Mouse (Mus musculus): ENCODE measurements around the gene Prkaca. TPM values are rescaled to one million over a fixed set of nuclear protein-coding genes. Genes with fewer than 3 reads are reported as not detected.

Gene Prkaca
- polyA plus RNA-seq (2015; fragmentation: Nextera tagmentation; extraction: Ambion mirVana) = 105 and 143 TPM in 2 replicates

DNA sequence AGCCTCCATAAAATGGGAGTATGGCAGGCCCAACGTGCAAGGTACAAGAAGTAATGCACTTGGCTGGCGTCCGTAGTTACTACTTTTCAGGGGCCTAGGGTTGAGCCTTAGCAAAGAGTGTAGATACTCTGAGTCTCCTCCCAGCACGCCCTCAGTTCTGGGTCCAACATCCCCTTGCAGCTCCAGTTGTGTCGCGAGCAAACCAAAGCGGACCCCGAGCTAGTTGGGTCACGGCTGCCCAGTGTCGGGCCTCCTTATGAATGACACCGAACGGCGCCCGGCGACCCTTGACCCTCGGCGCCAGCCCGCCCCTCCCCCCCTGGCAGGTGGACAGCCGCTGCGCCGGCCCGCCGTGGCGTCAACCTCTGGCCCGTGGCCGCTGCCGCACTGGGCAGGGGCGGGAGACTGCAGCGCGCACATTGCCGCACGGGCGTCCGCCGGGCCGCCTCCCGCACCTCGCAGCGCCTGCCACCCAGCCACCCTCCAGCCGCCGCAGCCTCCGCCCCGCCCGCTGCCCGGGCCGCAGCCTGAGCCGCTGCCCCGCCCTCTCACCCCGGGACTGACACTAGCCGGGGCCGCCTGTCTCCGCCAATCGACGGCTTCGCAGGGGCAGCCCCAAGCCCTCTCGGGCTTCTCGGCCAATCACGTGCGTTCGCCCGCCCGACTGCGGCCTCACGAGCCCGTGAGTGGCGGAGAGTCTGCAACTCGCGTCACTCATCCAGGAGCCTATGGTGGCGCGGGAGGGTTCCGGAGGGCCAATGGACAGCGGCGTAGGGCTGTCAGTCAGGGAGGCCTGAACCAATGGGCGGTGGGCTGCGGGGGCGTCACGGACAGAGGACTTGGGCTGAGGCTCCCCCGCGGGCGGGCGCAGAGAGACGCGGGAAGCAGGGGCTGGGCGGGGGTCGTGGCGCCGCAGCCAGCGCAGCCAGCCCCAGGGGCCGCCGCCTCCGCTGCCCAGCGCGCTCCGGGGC, at the start of gene Prkaca:
Gene Prkaca (plus strand): TSS at position 844 of the 971 bp plus-strand sequence.
- ATAC-seq (ENCODE audit: low FRiP score, low TSS enrichment) = peak; percentile 100
- Histone ChIP-seq H3K9ac (replicated peaks; ENCODE audit: low read length) (peak within 1 kb of the TSS; percentile 90), H3K27me3 (ENCODE audit: insufficient read depth, low read length) (no peaks in the 10 kb centered on the region), H3K4me3 (ENCODE audit: low read length) (peak within 1 kb of the TSS; percentile 93), H3K27ac (ENCODE audit: low read length) (peak within 1 kb of the TSS; percentile 74), H3K36me3 (ENCODE audit: insufficient read depth, low read length) (peaks cover 14% of the 10 kb centered on the region; the same call in 1 of the 2 replicates), H3K4me2 (replicated peaks; ENCODE audit: low read depth, low read length) (peak within 1 kb of the TSS; percentile 88), H3K9me3 (ENCODE audit: low read length) (no peaks in the 10 kb centered on the region), H3K4me1 (ENCODE audit: insufficient read depth, low read length) (peaks cover 25% of the 10 kb centered on the region)
- WGBS = 0% methylated on average over 72 of the region's 94 CpGs

DNA sequence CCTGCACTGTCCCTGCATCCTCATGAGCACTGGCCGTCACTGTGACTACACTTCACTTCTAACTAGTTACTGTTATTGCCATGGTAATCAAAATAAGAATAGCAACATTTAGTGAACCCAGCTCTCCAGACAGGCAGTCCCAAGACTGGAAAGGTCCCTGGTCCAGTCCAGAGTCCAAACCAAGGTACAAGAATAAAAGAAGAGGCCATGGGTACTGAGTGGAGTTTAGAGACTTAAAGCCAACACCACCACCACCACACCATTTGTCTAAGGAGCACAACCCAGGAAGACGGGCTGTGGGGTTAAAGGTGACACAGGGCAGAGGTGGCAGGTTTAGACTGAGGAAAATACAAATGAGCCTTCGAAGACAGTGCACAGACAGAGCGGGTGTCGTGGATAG, 48.2 kb upstream of the Prkaca start:
- Histone ChIP-seq H3K36me3 (ENCODE audit: insufficient read depth, low read length) (peaks cover 43% of the 10 kb centered on the region), H3K4me3 (ENCODE audit: low read length) (no peak overlapping the region), H3K27ac (ENCODE audit: low read length) (no peak overlapping the region), H3K4me1 (ENCODE audit: insufficient read depth, low read length) (peaks cover 17% of the 10 kb centered on the region), H3K9ac (replicated peaks; ENCODE audit: low read length) (no peak overlapping the region), H3K4me2 (replicated peaks; ENCODE audit: low read depth, low read length) (no peak overlapping the region), H3K27me3 (ENCODE audit: insufficient read depth, low read length) (no peaks in the 10 kb centered on the region), H3K9me3 (ENCODE audit: low read length) (no peaks in the 10 kb centered on the region)
- no peak for ATAC-seq (ENCODE audit: low FRiP score, low TSS enrichment)
- 75% methylated on average over 5 of the region's 5 CpGs for whole genome bisulfite sequencing

DNA sequence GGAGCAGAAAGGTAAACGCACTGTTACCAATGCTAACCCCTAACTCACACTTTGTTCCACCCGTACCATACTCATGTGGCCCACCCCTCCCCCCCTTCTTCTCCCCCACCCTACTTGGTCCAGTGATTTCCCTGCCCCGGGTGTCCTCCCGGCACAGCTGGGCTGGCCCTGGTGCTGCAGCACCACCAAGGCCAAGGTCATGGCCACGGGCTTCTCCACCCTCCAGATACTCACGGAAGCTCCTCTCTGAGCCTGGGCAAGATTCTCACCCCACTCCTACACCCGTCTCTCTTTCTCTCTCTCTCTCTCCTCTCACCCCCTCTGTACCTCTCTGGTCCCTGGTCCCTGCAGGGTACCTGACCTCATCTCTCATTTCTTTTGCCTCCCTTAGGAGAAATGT, 46.5 kb upstream of the Prkaca start:
- Histone ChIP-seq H3K4me2 (replicated peaks; ENCODE audit: low read depth, low read length) (no peak overlapping the region), H3K9me3 (ENCODE audit: low read length) (no peaks in the 10 kb centered on the region), H3K4me1 (ENCODE audit: insufficient read depth, low read length) (peaks cover 17% of the 10 kb centered on the region), H3K27me3 (ENCODE audit: insufficient read depth, low read length) (no peaks in the 10 kb centered on the region), H3K36me3 (ENCODE audit: insufficient read depth, low read length) (peaks cover 44% of the 10 kb centered on the region), H3K4me3 (ENCODE audit: low read length) (no peak overlapping the region), H3K9ac (replicated peaks; ENCODE audit: low read length) (0 out of 2 replicates have a peak overlapping the region, but pooled peaks have one; percentile 8), H3K27ac (ENCODE audit: low read length) (no peak overlapping the region)
- ATAC-seq (ENCODE audit: low FRiP score, low TSS enrichment) = no peak
- 36% methylated on average over 7 of the region's 7 CpGs for WGBS

GRCm38 (mm10) chr8:83934222-83934621, 38.6 kb upstream of the Prkaca start:
- 89% methylated on average over 5 of the region's 5 CpGs for WGBS
- H3K4me1 ChIP-seq (ENCODE audit: insufficient read depth, low read length) = no peaks in the 10 kb centered on the region
- no peak for ATAC-seq (ENCODE audit: low FRiP score, low TSS enrichment)
- peaks cover 91% of the 10 kb centered on the region for H3K36me3 ChIP-seq (ENCODE audit: insufficient read depth, low read length)
- H3K27me3 ChIP-seq (ENCODE audit: insufficient read depth, low read length) = no peaks in the 10 kb centered on the region
- H3K4me3 ChIP-seq (ENCODE audit: low read length) = no peak overlapping the region
- no peaks in the 10 kb centered on the region for H3K9me3 ChIP-seq (ENCODE audit: low read length)
- no peak overlapping the region for H3K4me2 ChIP-seq (replicated peaks; ENCODE audit: low read depth, low read length)
- H3K9ac ChIP-seq (replicated peaks; ENCODE audit: low read length) = no peak overlapping the region
- H3K27ac ChIP-seq (ENCODE audit: low read length) = no peak overlapping the region

GRCm38 (mm10) chr8:83934994-83935393, 37.8 kb upstream of the Prkaca start:
- WGBS = 95% methylated on average over 2 of the region's 2 CpGs
- no peaks in the 10 kb centered on the region for H3K4me1 ChIP-seq (ENCODE audit: insufficient read depth, low read length)
- H3K27ac ChIP-seq (ENCODE audit: low read length) = no peak overlapping the region
- no peak overlapping the region for H3K4me2 ChIP-seq (replicated peaks; ENCODE audit: low read depth, low read length)
- peaks cover 84% of the 10 kb centered on the region for H3K36me3 ChIP-seq (ENCODE audit: insufficient read depth, low read length)
- ATAC-seq (ENCODE audit: low FRiP score, low TSS enrichment) = no peak
- H3K27me3 ChIP-seq (ENCODE audit: insufficient read depth, low read length) = no peaks in the 10 kb centered on the region
- no peak overlapping the region for H3K9ac ChIP-seq (replicated peaks; ENCODE audit: low read length)
- no peaks in the 10 kb centered on the region for H3K9me3 ChIP-seq (ENCODE audit: low read length)
- no peak overlapping the region for H3K4me3 ChIP-seq (ENCODE audit: low read length)

- Histone ChIP-seq H3K4me3 (ENCODE audit: low read length) (no peak overlapping the region), H3K27ac (ENCODE audit: low read length) (no peak overlapping the region), H3K4me2 (replicated peaks; ENCODE audit: low read depth, low read length) (no peak overlapping the region), H3K9ac (replicated peaks; ENCODE audit: low read length) (no peak overlapping the region), H3K4me1 (ENCODE audit: insufficient read depth, low read length) (no peaks in the 10 kb centered on the region), H3K27me3 (ENCODE audit: insufficient read depth, low read length) (no peaks in the 10 kb centered on the region), H3K36me3 (ENCODE audit: insufficient read depth, low read length) (peaks cover 80% of the 10 kb centered on the region), H3K9me3 (ENCODE audit: low read length) (no peaks in the 10 kb centered on the region)
- no peak for ATAC-seq (ENCODE audit: low FRiP score, low TSS enrichment)
- WGBS = 93% methylated on average over 8 of the region's 8 CpGs
These were observed 37.4 kb upstream of the Prkaca start for GRCm38 (mm10) chr8:83935435-83935834.

DNA sequence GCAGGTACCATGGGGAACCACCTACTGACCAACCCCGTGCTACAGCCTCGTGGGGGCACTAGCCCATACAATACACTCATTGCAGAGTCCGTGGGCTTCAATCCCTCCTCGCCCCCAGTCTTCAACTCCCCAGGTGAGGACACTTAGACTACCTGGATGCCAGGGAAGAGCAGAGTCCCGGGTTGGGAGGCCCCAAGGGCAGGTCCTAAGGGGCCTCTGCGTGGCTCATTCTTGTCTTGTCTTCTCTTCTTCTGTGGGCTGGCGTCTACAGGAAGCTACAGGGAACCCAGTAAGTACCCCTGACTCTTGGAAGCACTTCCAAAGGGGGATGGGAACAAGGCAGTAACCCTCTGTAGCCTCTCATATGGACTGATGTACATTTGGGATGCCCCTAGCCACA, 35.1 kb upstream of the Prkaca start:
- Histone ChIP-seq H3K4me3 (ENCODE audit: low read length) (no peak overlapping the region), H3K4me2 (replicated peaks; ENCODE audit: low read depth, low read length) (no peak overlapping the region), H3K27ac (ENCODE audit: low read length) (no peak overlapping the region), H3K9me3 (ENCODE audit: low read length) (no peaks in the 10 kb centered on the region), H3K9ac (replicated peaks; ENCODE audit: low read length) (no peak overlapping the region), H3K27me3 (ENCODE audit: insufficient read depth, low read length) (no peaks in the 10 kb centered on the region), H3K36me3 (ENCODE audit: insufficient read depth, low read length) (peaks cover 58% of the 10 kb centered on the region), H3K4me1 (ENCODE audit: insufficient read depth, low read length) (no peaks in the 10 kb centered on the region)
- WGBS = 87% methylated on average over 7 of the region's 7 CpGs
- no peak for ATAC-seq (ENCODE audit: low FRiP score, low TSS enrichment)

DNA sequence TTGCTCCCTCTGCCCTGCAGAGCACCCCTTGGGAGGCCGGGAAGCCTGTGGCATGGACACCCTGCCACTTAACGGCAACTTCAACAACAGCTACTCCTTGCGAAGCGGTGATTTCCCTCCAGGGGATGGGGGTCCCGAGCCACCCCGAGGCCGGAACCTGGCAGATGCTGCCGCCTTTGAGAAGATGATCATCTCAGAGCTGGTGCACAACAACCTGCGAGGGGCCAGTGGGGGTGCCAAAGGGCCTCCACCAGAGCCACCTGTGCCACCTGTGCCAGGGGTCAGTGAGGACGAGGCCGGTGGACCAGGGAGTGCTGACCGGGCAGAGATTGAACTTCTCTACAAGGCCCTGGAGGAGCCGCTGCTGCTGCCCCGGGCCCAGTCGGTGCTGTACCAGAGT, 34.5 kb upstream of the Prkaca start:
- H3K9me3 ChIP-seq (ENCODE audit: low read length) = no peaks in the 10 kb centered on the region
- H3K4me3 ChIP-seq (ENCODE audit: low read length) = no peak overlapping the region
- peaks cover 52% of the 10 kb centered on the region for H3K36me3 ChIP-seq (ENCODE audit: insufficient read depth, low read length)
- no peaks in the 10 kb centered on the region for H3K27me3 ChIP-seq (ENCODE audit: insufficient read depth, low read length)
- H3K4me1 ChIP-seq (ENCODE audit: insufficient read depth, low read length) = no peaks in the 10 kb centered on the region
- no peak overlapping the region for H3K9ac ChIP-seq (replicated peaks; ENCODE audit: low read length)
- H3K27ac ChIP-seq (ENCODE audit: low read length) = no peak overlapping the region
- ATAC-seq (ENCODE audit: low FRiP score, low TSS enrichment) = no peak
- 92% methylated on average over 15 of the region's 15 CpGs for WGBS
- H3K4me2 ChIP-seq (replicated peaks; ENCODE audit: low read depth, low read length) = no peak overlapping the region

DNA sequence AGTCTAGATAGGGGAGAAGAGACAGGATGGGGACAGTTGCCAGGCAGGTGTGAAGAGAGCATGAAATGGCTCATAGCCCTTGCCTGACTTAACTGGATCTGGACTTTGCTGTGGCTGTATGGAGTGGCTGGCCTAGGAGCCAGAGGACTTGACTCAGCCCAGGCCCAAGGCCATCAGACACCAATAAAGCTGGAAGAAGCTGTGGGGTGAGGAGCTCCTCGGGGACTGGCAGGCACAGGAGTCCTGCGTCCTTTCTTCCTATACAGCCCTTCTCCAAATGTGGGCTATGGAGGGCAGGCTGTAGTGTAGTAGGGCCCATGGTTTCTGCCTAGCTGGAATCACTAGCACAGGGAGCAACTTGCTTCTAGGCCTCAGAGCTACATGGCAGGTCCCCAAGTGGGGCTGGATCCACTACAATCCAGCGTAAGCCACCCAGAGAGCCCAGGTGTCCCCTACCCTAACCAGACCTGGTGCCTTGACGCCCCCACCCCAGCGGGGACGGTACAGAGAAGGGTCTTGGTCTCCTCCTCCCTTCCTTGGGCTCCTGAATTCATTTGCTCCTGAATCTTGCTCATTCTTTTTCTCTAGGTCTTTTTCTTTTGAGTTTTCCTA, 31.6 kb upstream of the Prkaca start:
- Histone ChIP-seq H3K9me3 (ENCODE audit: low read length) (no peaks in the 10 kb centered on the region), H3K4me3 (ENCODE audit: low read length) (no peak overlapping the region), H3K27ac (ENCODE audit: low read length) (no peak overlapping the region), H3K4me1 (ENCODE audit: insufficient read depth, low read length) (no peaks in the 10 kb centered on the region), H3K36me3 (ENCODE audit: insufficient read depth, low read length) (peaks cover 26% of the 10 kb centered on the region), H3K9ac (replicated peaks; ENCODE audit: low read length) (no peak overlapping the region), H3K27me3 (ENCODE audit: insufficient read depth, low read length) (no peaks in the 10 kb centered on the region), H3K4me2 (replicated peaks; ENCODE audit: low read depth, low read length) (no peak overlapping the region)
- ATAC-seq (ENCODE audit: low FRiP score, low TSS enrichment) = no peak
- 65% methylated on average over 6 of the region's 6 CpGs for WGBS

- Histone ChIP-seq H3K9ac (replicated peaks; ENCODE audit: low read length) (no peak overlapping the region), H3K27ac (ENCODE audit: low read length) (no peak overlapping the region), H3K36me3 (ENCODE audit: insufficient read depth, low read length) (peaks cover 19% of the 10 kb centered on the region), H3K4me3 (ENCODE audit: low read length) (no peak overlapping the region), H3K4me1 (ENCODE audit: insufficient read depth, low read length) (no peaks in the 10 kb centered on the region), H3K9me3 (ENCODE audit: low read length) (no peaks in the 10 kb centered on the region), H3K27me3 (ENCODE audit: insufficient read depth, low read length) (no peaks in the 10 kb centered on the region), H3K4me2 (replicated peaks; ENCODE audit: low read depth, low read length) (no peak overlapping the region)
- ATAC-seq (ENCODE audit: low FRiP score, low TSS enrichment) = no peak
- WGBS = 82% methylated on average over 1 of the region's 1 CpGs
These were observed 30.3 kb upstream of the Prkaca start for GRCm38 (mm10) chr8:83942446-83942845.
